Mouse (Mus musculus) CH12.LX (cell line): Measurements from ENCODE around the gene Acp7.

Source experiments
- CTCF ChIP-seq, 2 experiments: IDR thresholded peaks in 1 of 2; conservative IDR thresholded peaks in 1 of 2; 2 replicates each; pipeline ENCODE4 v1.5.1; 2011 to 2012; ENCODE audit warnings: low read depth in 2 of 2, low read length in 2 of 2, improper control_type of control experiment in 1 of 2, inconsistent platforms in 1 of 2, mild to moderate bottlenecking in 1 of 2, moderate library complexity in 1 of 2
- MAZ ChIP-seq: IDR thresholded peaks from 2 replicates; pipeline ENCODE4 v1.6.1; 2012; ENCODE audit warnings: low read depth, mild to moderate bottlenecking, inconsistent platforms, low read length, improper control_type of control experiment, moderate library complexity
- UBTF ChIP-seq: IDR thresholded peaks from 2 replicates; pipeline ENCODE4 v1.6.1; 2012; ENCODE audit warnings: low read depth, mild to moderate bottlenecking, inconsistent platforms, low read length, improper control_type of control experiment, moderate library complexity

GRCm38 (mm10) chr7:28634128-28634527 is 3.0 kb upstream of the Acp7 start:
- TF ChIP-seq UBTF (no peak), CTCF (conservative IDR thresholded peaks at IDR 0.05 in 1 of 2, IDR thresholded peaks at IDR 0.05 in 1 of 2; ENCODE audit: low read depth in 2 of 2, low read length in 2 of 2) (no peak), MAZ (no peak)
